Mouse (Mus musculus) R1 (cell line): ENCODE data around the gene Ppm1e.

Experiments
- DNase-seq: peaks from one replicate; pipeline ENCODE4 v3.0.0-alpha.2; 2018; ENCODE audit warnings: low read depth, low spot score

Gene Ppm1e

GRCm38 (mm10) chr11:87358331-87359261 lies at the start of gene Ppm1e:
TSS of gene Ppm1e (minus strand) at chr11:87359023.
- peak; percentile 89 for DNase-seq

- no peak for DNase-seq
These were observed 46.1 kb upstream of the Ppm1e start, which contains the start of the genes Rad51c and Tex14 for GRCm38 (mm10) chr11:87404876-87405275. TSS of gene Rad51c (minus strand) at chr11:87404954. TSS of gene Tex14 (plus strand) at chr11:87405065.

GRCm38 (mm10) chr11:87404111-87404853 lies 45.5 kb upstream of the Ppm1e start:
- DNase-seq: peak; percentile 96

GRCm38 (mm10) chr11:87398402-87398801 lies 39.6 kb upstream of the Ppm1e start:
- DNase-seq: peak; percentile 50

- peak; percentile 49 for DNase-seq
These were observed 35.0 kb upstream of the Ppm1e start for GRCm38 (mm10) chr11:87393855-87394254.

GRCm38 (mm10) chr11:87385676-87386075 lies 26.9 kb upstream of the Ppm1e start:
- no peak for DNase-seq

GRCm38 (mm10) chr11:87384551-87384950 lies 25.7 kb upstream of the Ppm1e start:
- no peak for DNase-seq

GRCm38 (mm10) chr11:87367865-87368580 lies 9.2 kb upstream of the Ppm1e start:
- no peak for DNase-seq

- no peak for DNase-seq
These were observed 8.2 kb upstream of the Ppm1e start for GRCm38 (mm10) chr11:87367061-87367460.

GRCm38 (mm10) chr11:87365120-87365519 lies 6.3 kb upstream of the Ppm1e start:
- DNase-seq: no peak

- DNase-seq: no peak
These were observed 414 bp upstream of the Ppm1e start for GRCm38 (mm10) chr11:87359262-87359612.

GRCm38 (mm10) chr11:87357317-87358300 lies 1.2 kb downstream of the Ppm1e start:
- DNase-seq: peak; percentile 38

GRCm38 (mm10) chr11:87354861-87355260 lies 4.0 kb downstream of the Ppm1e start:
- DNase-seq: no peak

GRCm38 (mm10) chr11:87353646-87354170 lies 5.1 kb downstream of the Ppm1e start:
- peak; percentile 65 for DNase-seq

- DNase-seq: no peak
These were observed 32.4 kb downstream of the Ppm1e start for GRCm38 (mm10) chr11:87326381-87326780.

- DNase-seq: peak; percentile 12
These were observed 36.3 kb downstream of the Ppm1e start for GRCm38 (mm10) chr11:87322558-87322957.

GRCm38 (mm10) chr11:87320007-87320406 lies 38.8 kb downstream of the Ppm1e start:
- no peak for DNase-seq

- DNase-seq: no peak
These were observed 39.7 kb downstream of the Ppm1e start for GRCm38 (mm10) chr11:87318956-87319708.

- DNase-seq: no peak
These were observed 45.3 kb downstream of the Ppm1e start for GRCm38 (mm10) chr11:87313533-87313932.

- no peak for DNase-seq
These were observed 48.5 kb downstream of the Ppm1e start for GRCm38 (mm10) chr11:87310309-87310708.
